Mouse (Mus musculus): ENCODE results near the gene Ptch2. TPM values are rescaled to one million over a fixed set of nuclear protein-coding genes. Genes with fewer than 3 reads are reported as not detected.

Ptch2 gene
- polyA plus RNA-seq, 1 experiment from 2014 or later = 5.3 TPM

DNA sequence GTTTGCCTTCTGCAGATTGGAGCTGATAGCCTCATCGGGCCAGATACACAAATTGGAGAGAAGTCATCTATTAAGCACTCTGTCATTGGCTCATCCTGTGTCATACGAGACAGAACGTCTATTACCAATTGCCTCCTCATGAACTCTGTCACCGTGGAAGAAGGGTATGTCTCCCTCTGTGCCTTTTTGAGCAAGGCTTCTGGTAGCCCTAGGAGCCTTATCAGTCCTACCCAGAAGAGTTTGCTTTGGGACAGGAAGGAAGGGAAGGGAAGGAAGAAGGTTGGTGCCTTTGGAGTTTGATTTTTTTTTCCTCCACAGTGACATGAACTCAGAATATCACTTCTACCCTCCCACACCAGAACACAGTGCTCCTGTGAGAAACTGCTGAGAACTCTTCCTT is 25.3 kb upstream of the Ptch2 start:
- H3K9me3 ChIP-seq = no peaks in the 10 kb centered on the region
- no peak overlapping the region for H3K9ac ChIP-seq (replicated peaks)
- peaks cover 75% of the 10 kb centered on the region for H3K36me3 ChIP-seq
- peaks cover 52% of the 10 kb centered on the region for H3K27me3 ChIP-seq
- no peak for ATAC-seq (ENCODE audit: low FRiP score, low read depth)
- no peaks in the 10 kb centered on the region for H3K4me1 ChIP-seq
- no peak overlapping the region for H3K4me3 ChIP-seq
- WGBS = 91% methylated on average over 4 of the region's 4 CpGs
- no peak overlapping the region for H3K27ac ChIP-seq (replicated peaks)
- no peak overlapping the region for H3K4me2 ChIP-seq (replicated peaks)

DNA sequence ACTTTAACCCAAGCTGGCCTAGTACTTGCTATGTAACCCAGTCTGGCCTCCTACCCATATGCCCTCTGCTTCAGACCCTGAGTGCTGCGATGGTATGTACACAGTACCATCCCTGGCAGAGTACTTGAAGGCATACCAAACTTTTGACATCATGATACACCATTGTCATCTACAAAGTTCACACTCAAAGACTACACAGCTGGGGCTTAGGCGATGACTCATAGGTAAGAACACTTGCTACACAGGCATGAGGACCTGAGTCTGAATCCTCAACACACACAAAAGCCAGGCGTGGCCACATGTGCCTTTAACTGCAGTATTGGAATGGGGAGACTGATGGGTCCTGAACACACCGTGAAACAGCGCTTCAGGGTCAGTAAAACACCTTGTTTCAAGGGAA is 24.7 kb upstream of the Ptch2 start:
- Histone ChIP-seq H3K27ac (replicated peaks) (no peak overlapping the region), H3K4me2 (replicated peaks) (no peak overlapping the region), H3K4me1 (no peaks in the 10 kb centered on the region), H3K36me3 (peaks cover 74% of the 10 kb centered on the region), H3K9ac (replicated peaks) (no peak overlapping the region), H3K9me3 (no peaks in the 10 kb centered on the region), H3K27me3 (peaks cover 46% of the 10 kb centered on the region), H3K4me3 (no peak overlapping the region)
- WGBS = 94% methylated on average over 5 of the region's 5 CpGs
- ATAC-seq (ENCODE audit: low FRiP score, low read depth) = no peak

DNA sequence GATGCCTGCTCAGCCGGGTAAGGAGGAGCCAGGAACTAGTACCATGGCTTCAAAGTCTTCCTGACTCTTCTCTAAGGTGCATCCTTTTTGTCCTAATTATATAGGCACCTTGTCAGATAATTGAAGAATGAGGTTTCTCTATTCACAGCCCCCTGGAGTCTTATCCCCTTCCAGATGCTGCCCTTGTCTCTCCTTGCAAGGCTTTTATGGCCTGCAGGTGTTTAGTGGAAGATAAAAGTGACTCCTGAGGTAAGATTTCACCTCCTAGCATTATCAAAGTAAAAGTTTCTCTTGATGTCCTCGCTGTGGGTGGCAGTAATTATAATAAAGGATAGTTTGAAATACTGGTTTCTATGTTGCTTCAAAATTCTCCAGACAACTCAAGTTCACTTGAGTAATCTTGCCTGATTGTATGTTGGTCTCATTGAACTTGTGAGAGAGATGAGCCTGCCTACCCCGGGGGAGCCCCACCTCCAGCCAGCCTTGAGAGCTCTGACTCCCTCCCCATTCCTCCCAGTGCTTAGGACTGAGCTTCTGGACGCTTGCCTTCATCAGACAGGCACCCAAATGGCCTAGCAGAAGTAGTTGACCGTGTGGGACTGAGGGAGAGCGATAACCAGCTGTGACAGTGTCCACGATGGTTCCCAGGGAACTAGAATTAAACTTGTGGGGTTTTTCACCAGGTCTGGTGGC is 7.8 kb upstream of the Ptch2 start:
- 80% methylated on average over 7 of the region's 7 CpGs for WGBS
- Histone ChIP-seq H3K4me1 (no peaks in the 10 kb centered on the region), H3K4me3 (no peak overlapping the region), H3K36me3 (peaks cover 12% of the 10 kb centered on the region; the same call in 1 of the 2 replicates), H3K4me2 (replicated peaks) (no peak overlapping the region), H3K9me3 (no peaks in the 10 kb centered on the region), H3K9ac (replicated peaks) (no peak overlapping the region), H3K27me3 (peaks cover 4% of the 10 kb centered on the region), H3K27ac (replicated peaks) (no peak overlapping the region)
- ATAC-seq (ENCODE audit: low FRiP score, low read depth) = no peak

DNA sequence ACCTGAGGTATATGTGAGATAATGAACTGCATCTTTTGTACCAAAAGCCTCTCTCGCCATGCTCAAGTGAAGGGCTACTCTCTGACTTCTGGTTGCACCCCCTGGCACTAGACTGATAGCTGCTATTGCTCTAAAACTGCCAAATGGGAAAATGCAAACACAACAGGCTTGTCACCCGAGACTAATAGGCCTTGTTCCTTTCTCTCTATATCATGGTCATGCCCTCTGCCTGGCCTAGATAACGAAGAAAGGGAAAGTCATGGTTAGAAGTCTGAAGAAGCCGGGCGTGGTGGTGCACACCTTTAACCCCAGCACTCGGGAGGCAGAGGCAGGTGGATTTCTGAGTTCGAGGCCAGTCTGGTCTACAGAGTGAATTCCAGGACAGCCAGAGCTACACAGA is 5.3 kb upstream of the Ptch2 start:
- no peak overlapping the region for H3K4me2 ChIP-seq (replicated peaks)
- ATAC-seq (ENCODE audit: low FRiP score, low read depth) = no peak
- peaks cover 7% of the 10 kb centered on the region; the same call in 1 of the 2 replicates for H3K36me3 ChIP-seq
- no peak overlapping the region for H3K9ac ChIP-seq (replicated peaks)
- WGBS = 86% methylated on average over 7 of the region's 7 CpGs
- H3K4me1 ChIP-seq = peaks cover 4% of the 10 kb centered on the region; the same call in 1 of the 2 replicates
- no peak overlapping the region for H3K27ac ChIP-seq (replicated peaks)
- H3K4me3 ChIP-seq = no peak overlapping the region
- no peaks in the 10 kb centered on the region for H3K9me3 ChIP-seq
- peaks cover 21% of the 10 kb centered on the region for H3K27me3 ChIP-seq

DNA sequence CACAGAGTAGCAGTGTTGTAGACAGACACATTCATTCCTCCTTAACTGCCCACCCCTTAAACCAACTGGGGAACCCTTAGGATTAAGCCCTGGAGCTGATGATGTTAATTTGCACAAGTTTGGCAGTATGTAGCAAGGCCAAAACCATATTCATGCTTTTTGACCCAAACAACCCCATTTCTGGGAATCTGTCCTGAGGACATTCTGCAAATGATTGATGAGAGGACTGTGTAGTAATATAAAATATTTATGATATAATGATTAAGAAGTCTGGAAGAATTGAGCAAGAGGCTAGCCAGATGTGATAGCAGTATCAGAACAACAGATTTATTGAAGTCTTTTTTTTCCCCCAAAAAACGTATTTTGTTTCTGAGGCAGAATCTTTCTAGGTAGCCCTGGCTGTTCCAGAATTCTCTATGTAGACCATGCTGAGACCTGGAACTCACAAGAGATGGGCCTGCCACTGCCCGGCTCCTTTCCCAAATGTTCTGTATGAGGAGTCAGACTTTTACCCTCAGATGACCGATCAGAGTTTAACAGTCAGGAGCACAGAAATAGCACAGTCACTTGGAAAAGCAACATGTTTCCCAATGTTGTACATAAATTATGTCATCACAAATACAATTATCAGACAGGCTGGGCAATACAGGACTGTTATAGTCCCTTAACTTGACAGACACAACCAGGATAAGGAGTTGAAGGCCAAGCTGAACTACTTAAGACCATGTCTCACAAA is 1.1 kb upstream of the Ptch2 start:
- H3K4me1 ChIP-seq = peaks cover 34% of the 10 kb centered on the region
- no peak for ATAC-seq (ENCODE audit: low FRiP score, low read depth)
- H3K4me2 ChIP-seq (replicated peaks) = no peak overlapping the region
- H3K9me3 ChIP-seq = no peaks in the 10 kb centered on the region
- H3K4me3 ChIP-seq = no peak overlapping the region
- 74% methylated on average over 3 of the region's 3 CpGs for WGBS
- peaks cover 56% of the 10 kb centered on the region for H3K27me3 ChIP-seq
- H3K27ac ChIP-seq (replicated peaks) = no peak overlapping the region
- H3K36me3 ChIP-seq = no peaks in the 10 kb centered on the region
- no peak overlapping the region for H3K9ac ChIP-seq (replicated peaks)

DNA sequence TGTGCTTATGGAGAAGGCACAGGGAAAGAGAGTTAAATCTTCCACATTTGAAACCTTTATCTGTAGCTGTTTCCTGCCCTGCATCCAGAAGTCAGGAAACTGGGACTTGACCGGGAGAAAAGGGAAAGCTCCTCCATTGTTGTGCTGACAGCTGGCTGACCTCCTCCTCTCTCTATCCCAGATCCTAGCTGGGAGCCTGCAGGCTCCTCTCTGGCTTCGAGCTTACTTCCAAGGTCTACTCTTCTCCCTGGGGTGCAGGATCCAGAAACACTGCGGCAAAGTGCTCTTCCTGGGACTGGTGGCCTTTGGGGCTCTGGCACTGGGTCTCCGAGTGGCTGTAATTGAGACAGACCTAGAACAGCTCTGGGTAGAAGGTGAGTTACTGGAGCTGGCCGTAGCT is 791 bp downstream of the Ptch2 start:
- Histone ChIP-seq H3K27ac (replicated peaks) (peak overlapping the region; percentile 72), H3K4me2 (replicated peaks) (peak overlapping the region; percentile 91), H3K4me1 (peaks cover 34% of the 10 kb centered on the region), H3K36me3 (no peaks in the 10 kb centered on the region), H3K27me3 (peaks cover 67% of the 10 kb centered on the region), H3K4me3 (peak overlapping the region; percentile 57), H3K9ac (replicated peaks) (peak overlapping the region; percentile 65), H3K9me3 (no peaks in the 10 kb centered on the region)
- WGBS = 10% methylated on average over 5 of the region's 5 CpGs
- ATAC-seq (ENCODE audit: low FRiP score, low read depth) = no peak

- no peak overlapping the region for H3K9ac ChIP-seq (replicated peaks)
- H3K9me3 ChIP-seq = no peaks in the 10 kb centered on the region
- H3K27me3 ChIP-seq = peaks cover 63% of the 10 kb centered on the region
- no peaks in the 10 kb centered on the region for H3K36me3 ChIP-seq
- 40% methylated on average over 8 of the region's 8 CpGs for WGBS
- no peak overlapping the region for H3K27ac ChIP-seq (replicated peaks)
- peak overlapping the region; percentile 57; the same call in 1 of the 2 replicates for H3K4me3 ChIP-seq
- H3K4me1 ChIP-seq = peaks cover 34% of the 10 kb centered on the region
- peak overlapping the region; percentile 91 for H3K4me2 ChIP-seq (replicated peaks)
- ATAC-seq (ENCODE audit: low FRiP score, low read depth) = no peak
These were observed 2.3 kb downstream of the Ptch2 start for GRCm38 (mm10) chr4:117097969-117098763.

DNA sequence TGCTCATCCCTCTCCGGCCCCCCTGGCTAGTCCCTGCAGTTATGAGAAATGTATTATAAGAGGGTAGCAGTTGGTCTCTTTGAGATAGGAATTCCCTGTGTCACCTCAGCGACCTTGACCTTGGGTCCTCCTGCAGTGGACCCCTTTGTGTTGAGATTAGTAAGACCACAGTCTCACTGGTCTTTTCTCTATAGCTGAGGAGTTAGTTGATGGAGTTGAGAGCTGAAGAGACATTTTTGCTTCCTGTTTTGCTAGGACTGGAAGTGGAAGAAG is 2.8 kb downstream of the Ptch2 start:
- WGBS = 43% methylated on average over 2 of the region's 2 CpGs

GRCm38 (mm10) chr4:117100036-117100435 is 4.2 kb downstream of the Ptch2 start:
- no peaks in the 10 kb centered on the region for H3K36me3 ChIP-seq
- peaks cover 34% of the 10 kb centered on the region for H3K4me1 ChIP-seq
- H3K4me2 ChIP-seq (replicated peaks) = no peak overlapping the region
- WGBS = 63% methylated on average over 4 of the region's 4 CpGs
- H3K9ac ChIP-seq (replicated peaks) = no peak overlapping the region
- H3K27me3 ChIP-seq = peaks cover 57% of the 10 kb centered on the region
- no peaks in the 10 kb centered on the region for H3K9me3 ChIP-seq
- H3K4me3 ChIP-seq = no peak overlapping the region
- no peak overlapping the region for H3K27ac ChIP-seq (replicated peaks)
- ATAC-seq (ENCODE audit: low FRiP score, low read depth) = no peak

More for the DNA sequence above, 2.8 kb downstream of the Ptch2 start:
- ATAC-seq (ENCODE audit: low FRiP score, low read depth) = no peak
- Histone ChIP-seq H3K9ac (replicated peaks) (no peak overlapping the region), H3K4me3 (no peak overlapping the region), H3K36me3 (no peaks in the 10 kb centered on the region), H3K27ac (replicated peaks) (no peak overlapping the region), H3K9me3 (no peaks in the 10 kb centered on the region), H3K4me2 (replicated peaks) (peak overlapping the region; percentile 91; the same call in 1 of the 2 replicates), H3K27me3 (peaks cover 63% of the 10 kb centered on the region), H3K4me1 (peaks cover 34% of the 10 kb centered on the region)

DNA sequence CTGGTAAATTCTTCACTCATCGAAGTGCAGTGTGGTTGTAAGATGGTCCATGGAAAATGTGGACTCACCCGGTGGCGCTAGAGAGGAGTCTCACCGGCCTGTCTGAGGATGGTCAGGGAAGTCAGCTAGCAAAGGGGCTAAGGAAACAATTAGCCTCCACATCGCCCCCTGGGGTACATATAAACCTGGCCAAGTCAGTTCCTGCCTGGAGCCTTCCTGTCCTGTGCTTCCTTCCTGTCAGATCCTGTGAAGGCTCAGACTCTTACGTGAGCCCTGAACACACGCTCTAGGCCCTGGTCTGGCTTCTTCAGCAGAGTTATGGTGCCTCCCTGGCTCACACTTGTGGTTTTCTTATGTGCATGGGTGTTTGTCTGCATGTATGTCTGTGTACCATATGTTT is 5.3 kb downstream of the Ptch2 start:
- peaks cover 24% of the 10 kb centered on the region for H3K4me1 ChIP-seq
- no peak overlapping the region for H3K27ac ChIP-seq (replicated peaks)
- no peak overlapping the region for H3K4me2 ChIP-seq (replicated peaks)
- no peaks in the 10 kb centered on the region for H3K36me3 ChIP-seq
- H3K9ac ChIP-seq (replicated peaks) = no peak overlapping the region
- ATAC-seq (ENCODE audit: low FRiP score, low read depth) = no peak
- H3K9me3 ChIP-seq = no peaks in the 10 kb centered on the region
- peaks cover 45% of the 10 kb centered on the region for H3K27me3 ChIP-seq
- H3K4me3 ChIP-seq = no peak overlapping the region
- 49% methylated on average over 7 of the region's 7 CpGs for WGBS

DNA sequence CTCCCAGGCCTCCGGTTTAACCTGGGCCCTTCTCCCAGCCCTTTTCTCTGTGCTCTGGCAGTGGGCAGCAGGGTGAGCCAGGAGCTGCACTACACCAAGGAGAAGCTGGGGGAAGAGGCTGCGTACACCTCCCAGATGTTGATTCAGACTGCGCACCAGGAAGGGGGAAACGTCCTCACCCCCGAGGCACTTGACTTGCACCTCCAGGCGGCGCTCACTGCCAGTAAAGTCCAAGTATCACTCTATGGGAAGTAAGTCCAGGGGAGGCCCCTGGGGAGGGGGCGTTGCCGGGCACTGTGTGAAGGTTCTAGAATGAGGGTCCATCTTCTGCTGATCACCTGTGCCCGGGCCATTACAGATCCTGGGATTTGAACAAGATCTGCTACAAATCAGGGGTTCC is 8.8 kb downstream of the Ptch2 start:
- Histone ChIP-seq H3K4me2 (replicated peaks) (no peak overlapping the region), H3K9ac (replicated peaks) (no peak overlapping the region), H3K27ac (replicated peaks) (no peak overlapping the region), H3K27me3 (peaks cover 18% of the 10 kb centered on the region; the same call in 1 of the 2 replicates), H3K4me3 (no peak overlapping the region), H3K9me3 (no peaks in the 10 kb centered on the region), H3K36me3 (peaks cover 12% of the 10 kb centered on the region), H3K4me1 (no peaks in the 10 kb centered on the region)
- WGBS = 75% methylated on average over 10 of the region's 10 CpGs
- ATAC-seq (ENCODE audit: low FRiP score, low read depth) = no peak

DNA sequence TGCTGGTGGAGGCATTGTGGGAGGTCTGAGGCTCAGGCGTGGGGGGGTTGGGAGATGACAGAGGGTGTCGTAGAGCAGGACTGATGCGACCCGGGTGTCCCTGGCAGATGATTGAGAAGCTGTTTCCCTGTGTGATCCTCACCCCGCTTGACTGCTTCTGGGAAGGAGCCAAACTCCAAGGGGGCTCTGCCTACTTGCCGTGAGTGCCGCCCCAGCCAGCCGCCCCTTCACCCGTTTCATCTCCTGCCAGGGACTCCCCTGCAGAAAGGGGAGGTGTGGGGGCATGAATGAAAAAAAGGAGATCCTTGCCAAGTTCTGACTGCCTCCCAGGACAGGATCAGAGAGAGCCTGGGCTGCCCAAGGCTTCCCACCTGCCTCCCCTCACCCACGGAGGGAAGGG is 9.3 kb downstream of the Ptch2 start:
- WGBS = 72% methylated on average over 10 of the region's 10 CpGs
- Histone ChIP-seq H3K4me1 (no peaks in the 10 kb centered on the region), H3K4me3 (no peak overlapping the region), H3K9me3 (no peaks in the 10 kb centered on the region), H3K27me3 (peaks cover 13% of the 10 kb centered on the region), H3K4me2 (replicated peaks) (no peak overlapping the region), H3K27ac (replicated peaks) (no peak overlapping the region), H3K36me3 (peaks cover 16% of the 10 kb centered on the region), H3K9ac (replicated peaks) (no peak overlapping the region)
- no peak for ATAC-seq (ENCODE audit: low FRiP score, low read depth)
